Mouse (Mus musculus): Measurements from ENCODE around the gene Ube2v1.

- TF ChIP-seq CEBPB (IDR thresholded peaks at IDR 0.05; ENCODE audit: insufficient read depth, poor library complexity, severe bottlenecking), result no peak
- no peak for TF ChIP-seq TCF12 (IDR thresholded peaks at IDR 0.05; ENCODE audit: insufficient read depth, poor library complexity, severe bottlenecking)
- no peak for TF ChIP-seq POLR2AphosphoS2 (IDR thresholded peaks at IDR 0.05; ENCODE audit: insufficient read length, low read depth)
- no peak for TF ChIP-seq POLR2A (IDR thresholded peaks at IDR 0.05; ENCODE audit: insufficient read length, low read depth)
- no peak for TF ChIP-seq E2F4 (IDR thresholded peaks at IDR 0.05; ENCODE audit: insufficient read depth)
Observed at GRCm38 (mm10) chr2:167669398-167669797, 37.5 kb upstream of the Ube2v1 start.

All from myocyte (in vitro differentiated cells).